Mouse (Mus musculus) intestine, embryonic 16.5 days (tissue): ENCODE measurements around the gene Zfand2b. TPM values are rescaled to one million over a fixed set of nuclear protein-coding genes. Genes with fewer than 3 reads are reported as not detected.

Experiments used
- ATAC-seq: fragments of 200-750 bp; cut with Nextera tagmentation; 2 replicates; pipeline ENCODE4 v1.8.0; 2017; ENCODE audit warnings: moderate TSS enrichment, moderate library complexity
- H3K27ac ChIP-seq: fragments of 300-500 bp; sonication (generic); 2 replicates; pipeline ENCODE4 v1.5.1; 2014; ENCODE audit warnings: mild to moderate bottlenecking, low read length
- H3K27me3 ChIP-seq: fragments of 300-500 bp; sonication (generic); replicated peaks from 2 replicates; pipeline ENCODE4 v1.6.1; 2014; ENCODE audit warnings: low read length, control low read depth, mixed read lengths; ENCODE audit not compliant: control insufficient read depth, insufficient read depth
- H3K36me3 ChIP-seq: fragments of 300-500 bp; sonication (generic); 2 replicates; pipeline ENCODE4 v1.6.1; 2014; ENCODE audit warnings: low read length, control low read depth; ENCODE audit not compliant: control insufficient read depth, insufficient read depth
- H3K4me1 ChIP-seq: fragments of 300-500 bp; sonication (generic); 2 replicates; pipeline ENCODE4 v1.6.1; 2014; ENCODE audit warnings: low read length, control low read depth, mixed read lengths; ENCODE audit not compliant: control insufficient read depth, insufficient read depth
- H3K4me2 ChIP-seq: fragments of 300-500 bp; sonication (generic); 2 replicates; pipeline ENCODE4 v1.6.1; 2014; ENCODE audit warnings: low read depth, low read length, control low read depth
- H3K4me3 ChIP-seq: fragments of 300-500 bp; sonication (generic); 2 replicates; pipeline ENCODE4 v1.5.1; 2014; ENCODE audit warnings: mild to moderate bottlenecking, low read length
- H3K9ac ChIP-seq: fragments of 300-500 bp; sonication (generic); 2 replicates; pipeline ENCODE4 v1.6.1; 2014; ENCODE audit warnings: low read depth, low read length
- H3K9me3 ChIP-seq: fragments of 300-500 bp; sonication (generic); 2 replicates; pipeline ENCODE4 v1.6.1; 2016; ENCODE audit warnings: low read length, control low read depth; ENCODE audit not compliant: control insufficient read depth
- WGBS: fragments of 180-500 bp; shearing (Covaris S2); extraction: QIAGEN DNeasy Blood & Tissue Kit; methylation state at CpG from one replicate; pipeline ENCODE4 v1.1.7; 2014; 5-methylcytosine and 5-hydroxymethylcytosine counted together
- microRNA-seq: library from miRNA; unstranded; fragments of <30 nt; microRNA quantifications from one replicate; pipeline ENCODE4, GENCODE M21; 2016
- polyA plus RNA-seq: library from polyadenylated mRNA; unstranded; fragments of >200 nt; fragmentation: Nextera tagmentation; extraction: Ambion mirVana; gene quantifications from 2 replicates; pipeline ENCODE4 v1.2.1, GENCODE M21; 2015

Gene Zfand2b
- polyA plus RNA-seq, 1 experiment from 2014 or later: 53.2 TPM

GRCm38 (mm10) chr1:75217893-75218226 is 49.4 kb downstream of the Zfand2b start:
- 2% methylated on average over 6 of the region's 6 CpGs for WGBS
- H3K27me3 ChIP-seq: peaks cover 21% of the 10 kb centered on the region; the same call in 1 of the 2 replicates
- H3K27ac ChIP-seq: peak overlapping the region; percentile 80

GRCm38 (mm10) chr1:75218227-75219001 is 50.0 kb downstream of the Zfand2b start:
- peaks cover 21% of the 10 kb centered on the region; the same call in 1 of the 2 replicates for H3K27me3 ChIP-seq
- H3K27ac ChIP-seq: peak overlapping the region; percentile 80
- 2% methylated on average over 38 of the region's 38 CpGs for WGBS

More at GRCm38 (mm10) chr1:75217893-75218226, 49.4 kb downstream of the Zfand2b start:
- Histone ChIP-seq H3K36me3 (peaks cover 17% of the 10 kb centered on the region; the same call in 1 of the 2 replicates), H3K9ac (peak overlapping the region; percentile 75), H3K9me3 (no peaks in the 10 kb centered on the region), H3K4me1 (peaks cover 37% of the 10 kb centered on the region), H3K4me3 (peak overlapping the region; percentile 64), H3K4me2 (peak overlapping the region; percentile 99)
- 0 out of 2 replicates have a peak, but pooled peaks have one; percentile 1 for ATAC-seq

GRCm38 (mm10) chr1:75219078-75219477 is 50.6 kb downstream of the Zfand2b start:
- Histone ChIP-seq H3K9ac (peak overlapping the region; percentile 75), H3K4me2 (peak overlapping the region; percentile 99), H3K4me3 (peak overlapping the region; percentile 64), H3K4me1 (peaks cover 26% of the 10 kb centered on the region), H3K9me3 (no peaks in the 10 kb centered on the region), H3K36me3 (0 out of 2 replicates have a peak, but pooled peaks cover 8% of the 10 kb centered on the region), H3K27me3 (peaks cover 21% of the 10 kb centered on the region; the same call in 1 of the 2 replicates), H3K27ac (peak overlapping the region; percentile 80)
- WGBS: under 1% methylated on average over 24 of the region's 24 CpGs
- ATAC-seq: peak; percentile 89

More at GRCm38 (mm10) chr1:75218227-75219001, 50.0 kb downstream of the Zfand2b start:
- Histone ChIP-seq H3K9me3 (no peaks in the 10 kb centered on the region), H3K4me3 (peak overlapping the region; percentile 64), H3K9ac (peak overlapping the region; percentile 75), H3K4me2 (peak overlapping the region; percentile 99), H3K4me1 (peaks cover 32% of the 10 kb centered on the region), H3K36me3 (peaks cover 15% of the 10 kb centered on the region; the same call in 1 of the 2 replicates)
- ATAC-seq: peak; percentile 39

- Histone ChIP-seq H3K9me3 (no peaks in the 10 kb centered on the region), H3K9ac (peak within 1 kb of the TSS; percentile 75), H3K4me2 (peak within 1 kb of the TSS; percentile 99), H3K4me3 (peak within 1 kb of the TSS; percentile 64), H3K27ac (peak within 1 kb of the TSS; percentile 80), H3K36me3 (0 out of 2 replicates have a peak, but pooled peaks cover 7% of the 10 kb centered on the region), H3K27me3 (peaks cover 21% of the 10 kb centered on the region; the same call in 1 of the 2 replicates), H3K4me1 (peaks cover 23% of the 10 kb centered on the region)
- under 1% methylated on average over 34 of the region's 34 CpGs for WGBS
- peak; percentile 52 for ATAC-seq
These were observed 51.1 kb downstream of the Zfand2b start, which contains the start of gene Tuba4a for GRCm38 (mm10) chr1:75219531-75219930. Gene Tuba4a (minus strand): TSS chr1:75219865.

Small RNA genes lying within 50 kb of the gene (microRNA-seq; reads per million reads assigned to microRNA genes)
- gene Gm27943: not detected

Other genes starting within 250 kb of the Zfand2b start
- gene Cfap65, start 233.0 kb upstream of the Zfand2b start, polyA plus RNA-seq: 0.07 and 0.16 TPM in 2 replicates
- 25.3 and 27.9 TPM in 2 replicates for gene Ihh, start 217.0 kb upstream of the Zfand2b start, polyA plus RNA-seq
- 9.4 and 10.2 TPM in 2 replicates for gene Nhej1, start 43.4 kb upstream of the Zfand2b start, polyA plus RNA-seq
- gene Slc23a3, start 34.8 kb upstream of the Zfand2b start, polyA plus RNA-seq: 1.2 and 1.5 TPM in 2 replicates
- 49.1 and 52.5 TPM in 2 replicates for gene Cnppd1, start 25.9 kb upstream of the Zfand2b start, polyA plus RNA-seq
- 44.7 and 50.8 TPM in 2 replicates for gene Retreg2, start 25.9 kb upstream of the Zfand2b start, polyA plus RNA-seq
- gene Abcb6, start 11.7 kb downstream of the Zfand2b start, polyA plus RNA-seq: 21.5 and 27.8 TPM in 2 replicates
- gene Ankzf1, start 23.5 kb downstream of the Zfand2b start, polyA plus RNA-seq: 25.4 and 26.5 TPM in 2 replicates
- gene Atg9a, start 23.6 kb downstream of the Zfand2b start, polyA plus RNA-seq: 28.3 and 31.7 TPM in 2 replicates
- 9.2 and 10.1 TPM in 2 replicates for gene Glb1l, start 42.2 kb downstream of the Zfand2b start, polyA plus RNA-seq
- gene Stk16, start 42.2 kb downstream of the Zfand2b start, polyA plus RNA-seq: 108 and 120 TPM in 2 replicates
- 137 and 151 TPM in 2 replicates for gene Tuba4a, start 51.2 kb downstream of the Zfand2b start, polyA plus RNA-seq
- gene A630095N17Rik, start 63.5 kb downstream of the Zfand2b start, polyA plus RNA-seq: not detected in 2 replicates
- 20.9 and 24.3 TPM in 2 replicates for gene Dnajb2, start 67.8 kb downstream of the Zfand2b start, polyA plus RNA-seq
- gene Ptprn, start 95.9 kb downstream of the Zfand2b start, polyA plus RNA-seq: 2.9 and 3.0 TPM in 2 replicates
- gene Resp18, start 109.8 kb downstream of the Zfand2b start, polyA plus RNA-seq: 9.2 and 9.9 TPM in 2 replicates
- 159 and 160 TPM in 2 replicates for gene Dnpep, start 149.3 kb downstream of the Zfand2b start, polyA plus RNA-seq
- gene Des, start 191.7 kb downstream of the Zfand2b start, polyA plus RNA-seq: 149 and 159 TPM in 2 replicates
- 33.5 and 35.2 TPM in 2 replicates for gene Speg, start 206.7 kb downstream of the Zfand2b start, polyA plus RNA-seq